Mouse (Mus musculus) megakaryocyte, embryonic 14.5 days (primary cell): ENCODE data around the gene Chrna1.

Source experiments
- FLI1 ChIP-seq: IDR thresholded peaks from 2 replicates; pipeline ENCODE4 v1.6.1; 2012; ENCODE audit warnings: low read length, inconsistent platforms, mixed read lengths
- GATA1 ChIP-seq: IDR thresholded peaks from 3 replicates; pipeline ENCODE4 v1.6.1; 2012; ENCODE audit warnings: mixed read lengths, low read length, inconsistent platforms, borderline replicate concordance

GRCm38 (mm10) chr2:73579168-73579567, 970 bp downstream of the Chrna1 start:
- no peak for TF ChIP-seq GATA1
- no peak for TF ChIP-seq FLI1
